Mouse (Mus musculus): Measurements from ENCODE around the gene Trim29. TPM values are rescaled to one million over a fixed set of nuclear protein-coding genes. Genes with fewer than 3 reads are reported as not detected.

Gene Trim29
- polyA plus RNA-seq, 1 experiment from 2014 or later, result 2.4 TPM

- ATAC-seq (ENCODE audit: insufficient read depth, low FRiP score, low TSS enrichment) (no peak), DNase-seq (ENCODE audit: low spot score) (no peak)
- Histone ChIP-seq H3K27me3 (ENCODE audit: control insufficient read depth, insufficient read depth, low read length) (no peaks in the 10 kb centered on the region), H3K27ac (ENCODE audit: low read depth, low read length) (no peak overlapping the region), H3K4me3 (ENCODE audit: low read depth, low read length) (no peak overlapping the region), H3K4me1 (ENCODE audit: control insufficient read depth, insufficient read depth, low read length) (no peaks in the 10 kb centered on the region), H3K9me3 (ENCODE audit: control insufficient read depth, low read length) (no peaks in the 10 kb centered on the region), H3K4me2 (ENCODE audit: low read depth) (no peak overlapping the region), H3K36me3 (ENCODE audit: control insufficient read depth, insufficient read depth, low read length) (no peaks in the 10 kb centered on the region), H3K9ac (ENCODE audit: low read length) (no peak overlapping the region)
- WGBS, result 70% methylated on average over 4 of the region's 4 CpGs
Measured at GRCm38 (mm10) chr9:43302989-43303388, 7.7 kb upstream of the Trim29 start.

GRCm38 (mm10) chr9:43305882-43306281 is 4.8 kb upstream of the Trim29 start:
- Histone ChIP-seq H3K27me3 (ENCODE audit: control insufficient read depth, insufficient read depth, low read length) (no peaks in the 10 kb centered on the region), H3K4me2 (ENCODE audit: low read depth) (no peak overlapping the region), H3K27ac (ENCODE audit: low read depth, low read length) (no peak overlapping the region), H3K4me3 (ENCODE audit: low read depth, low read length) (no peak overlapping the region), H3K9me3 (ENCODE audit: control insufficient read depth, low read length) (no peaks in the 10 kb centered on the region), H3K36me3 (ENCODE audit: control insufficient read depth, insufficient read depth, low read length) (no peaks in the 10 kb centered on the region), H3K4me1 (ENCODE audit: control insufficient read depth, insufficient read depth, low read length) (no peaks in the 10 kb centered on the region), H3K9ac (ENCODE audit: low read length) (no peak overlapping the region)
- DNase-seq (ENCODE audit: low spot score) (no peak), ATAC-seq (ENCODE audit: insufficient read depth, low FRiP score, low TSS enrichment) (no peak)
- WGBS, result 54% methylated on average over 6 of the region's 6 CpGs

GRCm38 (mm10) chr9:43309087-43309872 is 1.4 kb upstream of the Trim29 start:
- no peak overlapping the region for H3K4me3 ChIP-seq (ENCODE audit: low read depth, low read length)
- 86% methylated on average over 6 of the region's 6 CpGs for WGBS
- H3K27ac ChIP-seq (ENCODE audit: low read depth, low read length), result no peak overlapping the region
- H3K9ac ChIP-seq (ENCODE audit: low read length), result no peak overlapping the region
- H3K4me1 ChIP-seq (ENCODE audit: control insufficient read depth, insufficient read depth, low read length), result no peaks in the 10 kb centered on the region
- DNase-seq (ENCODE audit: low spot score) (no peak), ATAC-seq (ENCODE audit: insufficient read depth, low FRiP score, low TSS enrichment) (no peak)
- no peaks in the 10 kb centered on the region for H3K9me3 ChIP-seq (ENCODE audit: control insufficient read depth, low read length)
- H3K4me2 ChIP-seq (ENCODE audit: low read depth), result no peak overlapping the region
- no peaks in the 10 kb centered on the region for H3K27me3 ChIP-seq (ENCODE audit: control insufficient read depth, insufficient read depth, low read length)
- H3K36me3 ChIP-seq (ENCODE audit: control insufficient read depth, insufficient read depth, low read length), result no peaks in the 10 kb centered on the region

- H3K36me3 ChIP-seq (ENCODE audit: control insufficient read depth, insufficient read depth, low read length), result no peaks in the 10 kb centered on the region
- DNase-seq (ENCODE audit: low spot score) (no peak), ATAC-seq (ENCODE audit: insufficient read depth, low FRiP score, low TSS enrichment) (no peak)
- no peak overlapping the region for H3K27ac ChIP-seq (ENCODE audit: low read depth, low read length)
- WGBS, result 85% methylated on average over 7 of the region's 7 CpGs
- H3K9ac ChIP-seq (ENCODE audit: low read length), result no peak overlapping the region
- no peak overlapping the region for H3K4me3 ChIP-seq (ENCODE audit: low read depth, low read length)
- H3K4me2 ChIP-seq (ENCODE audit: low read depth), result no peak overlapping the region
- H3K4me1 ChIP-seq (ENCODE audit: control insufficient read depth, insufficient read depth, low read length), result no peaks in the 10 kb centered on the region
- H3K9me3 ChIP-seq (ENCODE audit: control insufficient read depth, low read length), result no peaks in the 10 kb centered on the region
- no peaks in the 10 kb centered on the region for H3K27me3 ChIP-seq (ENCODE audit: control insufficient read depth, insufficient read depth, low read length)
Measured at GRCm38 (mm10) chr9:43312190-43312589, 1.5 kb downstream of the Trim29 start.

- no peak overlapping the region for H3K4me3 ChIP-seq (ENCODE audit: low read depth, low read length)
- H3K4me2 ChIP-seq (ENCODE audit: low read depth), result no peak overlapping the region
- H3K36me3 ChIP-seq (ENCODE audit: control insufficient read depth, insufficient read depth, low read length), result no peaks in the 10 kb centered on the region
- no peaks in the 10 kb centered on the region for H3K9me3 ChIP-seq (ENCODE audit: control insufficient read depth, low read length)
- no peak for DNase-seq (ENCODE audit: low spot score)
- ATAC-seq (ENCODE audit: insufficient read depth, low FRiP score, low TSS enrichment), result no peak
- no peak overlapping the region for H3K9ac ChIP-seq (ENCODE audit: low read length)
- H3K4me1 ChIP-seq (ENCODE audit: control insufficient read depth, insufficient read depth, low read length), result no peaks in the 10 kb centered on the region
- no peaks in the 10 kb centered on the region for H3K27me3 ChIP-seq (ENCODE audit: control insufficient read depth, insufficient read depth, low read length)
- WGBS, result 86% methylated on average over 3 of the region's 3 CpGs
- no peak overlapping the region for H3K27ac ChIP-seq (ENCODE audit: low read depth, low read length)
Measured at GRCm38 (mm10) chr9:43313805-43314204, 3.2 kb downstream of the Trim29 start.

GRCm38 (mm10) chr9:43315320-43315950 is 4.8 kb downstream of the Trim29 start:
- ATAC-seq (ENCODE audit: insufficient read depth, low FRiP score, low TSS enrichment) (no peak), DNase-seq (ENCODE audit: low spot score) (no peak)
- no peaks in the 10 kb centered on the region for H3K9me3 ChIP-seq (ENCODE audit: control insufficient read depth, low read length)
- H3K4me3 ChIP-seq (ENCODE audit: low read depth, low read length), result no peak overlapping the region
- no peaks in the 10 kb centered on the region for H3K36me3 ChIP-seq (ENCODE audit: control insufficient read depth, insufficient read depth, low read length)
- no peaks in the 10 kb centered on the region for H3K27me3 ChIP-seq (ENCODE audit: control insufficient read depth, insufficient read depth, low read length)
- no peak overlapping the region for H3K27ac ChIP-seq (ENCODE audit: low read depth, low read length)
- 53% methylated on average over 3 of the region's 3 CpGs for WGBS
- no peak overlapping the region for H3K9ac ChIP-seq (ENCODE audit: low read length)
- no peaks in the 10 kb centered on the region for H3K4me1 ChIP-seq (ENCODE audit: control insufficient read depth, insufficient read depth, low read length)
- H3K4me2 ChIP-seq (ENCODE audit: low read depth), result no peak overlapping the region

GRCm38 (mm10) chr9:43316466-43316865 is 5.8 kb downstream of the Trim29 start:
- ATAC-seq (ENCODE audit: insufficient read depth, low FRiP score, low TSS enrichment) (no peak), DNase-seq (ENCODE audit: low spot score) (no peak)
- no peaks in the 10 kb centered on the region for H3K27me3 ChIP-seq (ENCODE audit: control insufficient read depth, insufficient read depth, low read length)
- WGBS, result 92% methylated on average over 4 of the region's 4 CpGs
- H3K27ac ChIP-seq (ENCODE audit: low read depth, low read length), result no peak overlapping the region
- no peaks in the 10 kb centered on the region for H3K36me3 ChIP-seq (ENCODE audit: control insufficient read depth, insufficient read depth, low read length)
- no peaks in the 10 kb centered on the region for H3K9me3 ChIP-seq (ENCODE audit: control insufficient read depth, low read length)
- no peak overlapping the region for H3K4me2 ChIP-seq (ENCODE audit: low read depth)
- no peaks in the 10 kb centered on the region for H3K4me1 ChIP-seq (ENCODE audit: control insufficient read depth, insufficient read depth, low read length)
- H3K4me3 ChIP-seq (ENCODE audit: low read depth, low read length), result no peak overlapping the region
- H3K9ac ChIP-seq (ENCODE audit: low read length), result no peak overlapping the region

- Histone ChIP-seq H3K4me2 (ENCODE audit: low read depth) (no peak overlapping the region), H3K27ac (ENCODE audit: low read depth, low read length) (no peak overlapping the region), H3K4me3 (ENCODE audit: low read depth, low read length) (no peak overlapping the region), H3K27me3 (ENCODE audit: control insufficient read depth, insufficient read depth, low read length) (no peaks in the 10 kb centered on the region), H3K4me1 (ENCODE audit: control insufficient read depth, insufficient read depth, low read length) (no peaks in the 10 kb centered on the region), H3K9ac (ENCODE audit: low read length) (no peak overlapping the region; the same call in 1 of the 2 replicates), H3K36me3 (ENCODE audit: control insufficient read depth, insufficient read depth, low read length) (no peaks in the 10 kb centered on the region), H3K9me3 (ENCODE audit: control insufficient read depth, low read length) (no peaks in the 10 kb centered on the region)
- 85% methylated on average over 10 of the region's 10 CpGs for WGBS
- no peak for DNase-seq (ENCODE audit: low spot score)
- ATAC-seq (ENCODE audit: insufficient read depth, low FRiP score, low TSS enrichment), result no peak
Measured at GRCm38 (mm10) chr9:43318661-43319060, 8.0 kb downstream of the Trim29 start.

- H3K4me1 ChIP-seq (ENCODE audit: control insufficient read depth, insufficient read depth, low read length), result no peaks in the 10 kb centered on the region
- no peaks in the 10 kb centered on the region for H3K36me3 ChIP-seq (ENCODE audit: control insufficient read depth, insufficient read depth, low read length)
- no peaks in the 10 kb centered on the region for H3K27me3 ChIP-seq (ENCODE audit: control insufficient read depth, insufficient read depth, low read length)
- H3K4me2 ChIP-seq (ENCODE audit: low read depth), result no peak overlapping the region
- H3K27ac ChIP-seq (ENCODE audit: low read depth, low read length), result no peak overlapping the region
- 88% methylated on average over 6 of the region's 6 CpGs for WGBS
- DNase-seq (ENCODE audit: low spot score), result no peak
- no peaks in the 10 kb centered on the region for H3K9me3 ChIP-seq (ENCODE audit: control insufficient read depth, low read length)
- no peak overlapping the region for H3K4me3 ChIP-seq (ENCODE audit: low read depth, low read length)
- no peak overlapping the region for H3K9ac ChIP-seq (ENCODE audit: low read length)
- ATAC-seq (ENCODE audit: insufficient read depth, low FRiP score, low TSS enrichment), result no peak
Measured at GRCm38 (mm10) chr9:43321951-43322350, 11.3 kb downstream of the Trim29 start.
